Mouse (Mus musculus): ENCODE measurements at regions not wholly inside any gene's neighbourhood (a gene's known extent, or its start where the extent isn't known, plus 50 kb on each side); places are given as distances from the start of the nearest gene placed in this dataset.

DNA sequence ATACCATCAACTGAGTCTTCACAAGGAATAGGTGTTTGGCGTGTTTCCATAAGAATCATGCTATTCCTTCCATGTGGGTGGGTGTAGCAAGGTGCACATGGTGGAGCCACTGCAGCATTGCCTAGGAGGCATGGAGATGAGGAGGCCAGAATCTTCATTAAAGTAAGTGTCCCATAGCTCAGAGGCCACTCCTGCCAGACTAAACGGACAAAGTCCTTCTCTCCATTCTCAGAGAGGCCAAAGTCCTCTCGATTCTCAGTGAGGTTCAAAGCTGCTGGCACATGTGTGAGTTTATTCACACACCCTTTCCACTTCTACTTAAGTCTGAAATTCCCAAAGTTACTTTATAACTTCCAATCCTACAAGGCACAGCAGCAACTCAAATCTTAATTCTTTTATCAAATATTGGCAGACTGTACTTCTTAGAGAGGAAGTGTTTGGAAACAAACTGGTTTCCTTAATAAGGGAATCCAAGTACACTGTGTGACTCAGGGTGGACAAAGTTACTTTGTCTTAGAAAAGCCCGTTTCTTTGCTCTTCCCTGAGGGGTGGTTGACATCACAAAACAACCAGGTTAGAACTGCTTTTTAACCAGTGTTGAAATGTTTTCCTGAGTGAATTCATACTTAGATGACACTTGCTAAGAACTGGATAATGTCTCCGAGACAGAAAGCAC is 69.2 kb upstream of the Thbs1 start:
- no peak for DNase-seq (ENCODE audit: low read depth, low spot score)
- H3K27ac ChIP-seq (ENCODE audit: insufficient read depth, low read depth, low read length, poor library complexity, severe bottlenecking), result no peak overlapping the region
- no peaks in the 10 kb centered on the region for H3K9me3 ChIP-seq (ENCODE audit: control insufficient read depth, insufficient read depth, low read depth, low read length)
- no peaks in the 10 kb centered on the region for H3K4me1 ChIP-seq (ENCODE audit: control insufficient read depth in 2 of 2, insufficient read depth in 2 of 2, low read length in 2 of 2, poor library complexity in 1 of 2)
- TF ChIP-seq ZC3H11A (IDR thresholded peaks at IDR 0.05; ENCODE audit: borderline replicate concordance, low read depth, low read length), result no peak
- TF ChIP-seq MAFK (IDR thresholded peaks at IDR 0.05; ENCODE audit: insufficient read depth, low read depth, low read length), result no peak
- no peak for TF ChIP-seq ZNF384 (IDR thresholded peaks at IDR 0.05; ENCODE audit: low read depth, low read length)
- no peak for TF ChIP-seq CHD2 (IDR thresholded peaks at IDR 0.05; ENCODE audit: low read depth, low read length)
- no peak for TF ChIP-seq HCFC1 (IDR thresholded peaks at IDR 0.05; ENCODE audit: borderline replicate concordance, insufficient read depth, low read length)
- no peak overlapping the region for H3K4me3 ChIP-seq (ENCODE audit: insufficient read depth in 1 of 2, low read depth in 1 of 2, low read length in 2 of 2, poor library complexity in 1 of 2, severe bottlenecking in 1 of 2)
- no peak overlapping the region for H3K9ac ChIP-seq (ENCODE audit: insufficient read depth, low read depth, low read length, poor library complexity, severe bottlenecking)
- in situ Hi-C loops (cut with MboI; ENCODE audit: low sequenced_read_pairs in 2 of 2, unreplicated experiment in 2 of 2), result no loop called here
- H3K36me3 ChIP-seq (ENCODE audit: control insufficient read depth, insufficient read depth, low read length, poor library complexity, severe bottlenecking), result no peaks in the 10 kb centered on the region

DNA sequence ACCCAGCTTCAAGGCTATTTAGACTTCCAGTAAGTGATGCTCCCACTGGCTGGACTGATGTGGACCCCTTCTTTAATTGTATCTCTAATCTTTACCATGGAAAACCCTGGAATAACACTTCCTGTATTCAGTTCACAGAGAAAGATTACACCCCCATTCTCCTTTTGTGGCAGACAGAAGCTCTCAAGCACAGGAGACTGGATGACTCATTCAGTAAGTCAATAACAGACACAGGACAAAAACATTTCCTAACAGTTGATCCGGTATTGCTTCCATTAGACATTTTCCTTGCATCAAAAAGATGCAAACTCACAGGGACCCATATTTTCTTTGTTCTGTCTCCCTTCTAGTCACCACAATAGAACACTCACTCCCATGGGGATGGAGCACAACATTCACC is 67.0 kb upstream of the Thbs1 start:
- no peak for TF ChIP-seq MAFK (IDR thresholded peaks at IDR 0.05; ENCODE audit: insufficient read depth, low read depth, low read length)
- TF ChIP-seq HCFC1 (IDR thresholded peaks at IDR 0.05; ENCODE audit: borderline replicate concordance, insufficient read depth, low read length), result no peak
- TF ChIP-seq ZC3H11A (IDR thresholded peaks at IDR 0.05; ENCODE audit: borderline replicate concordance, low read depth, low read length), result no peak
- TF ChIP-seq CHD2 (IDR thresholded peaks at IDR 0.05; ENCODE audit: low read depth, low read length), result no peak
- no peak for TF ChIP-seq ZNF384 (IDR thresholded peaks at IDR 0.05; ENCODE audit: low read depth, low read length)
- H3K4me3 ChIP-seq (ENCODE audit: insufficient read depth in 1 of 2, low read depth in 1 of 2, low read length in 2 of 2, poor library complexity in 1 of 2, severe bottlenecking in 1 of 2), result no peak overlapping the region
- H3K27ac ChIP-seq (ENCODE audit: insufficient read depth, low read depth, low read length, poor library complexity, severe bottlenecking), result no peak overlapping the region
- no peaks in the 10 kb centered on the region for H3K4me1 ChIP-seq (ENCODE audit: control insufficient read depth in 2 of 2, insufficient read depth in 2 of 2, low read length in 2 of 2, poor library complexity in 1 of 2)
- H3K9ac ChIP-seq (ENCODE audit: insufficient read depth, low read depth, low read length, poor library complexity, severe bottlenecking), result no peak overlapping the region
- H3K36me3 ChIP-seq (ENCODE audit: control insufficient read depth, insufficient read depth, low read length, poor library complexity, severe bottlenecking), result no peaks in the 10 kb centered on the region
- DNase-seq (ENCODE audit: low read depth, low spot score), result no peak
- no peaks in the 10 kb centered on the region for H3K9me3 ChIP-seq (ENCODE audit: control insufficient read depth, insufficient read depth, low read depth, low read length)
- in situ Hi-C loops (cut with MboI; ENCODE audit: low sequenced_read_pairs in 2 of 2, unreplicated experiment in 2 of 2), result no loop called here

DNA sequence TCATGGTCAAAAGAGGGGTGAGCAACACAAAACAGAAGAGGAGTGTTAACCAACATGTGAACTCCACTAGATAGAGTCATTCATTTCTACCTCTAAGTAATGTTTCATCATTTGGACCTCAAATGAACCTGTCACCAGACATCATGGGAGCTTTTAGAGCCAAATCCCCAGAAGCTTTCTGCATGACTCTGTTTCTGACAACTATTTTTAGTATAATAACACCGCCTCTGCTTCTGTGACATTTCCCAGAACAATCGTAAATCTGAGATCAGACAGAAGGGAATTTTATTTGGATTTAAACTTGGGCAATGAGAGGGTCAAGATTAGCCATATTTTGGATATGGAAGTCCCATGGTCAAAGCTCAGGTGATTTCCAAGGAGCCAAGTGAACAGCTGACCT is 61.4 kb upstream of the Thbs1 start:
- TF ChIP-seq CHD2 (IDR thresholded peaks at IDR 0.05; ENCODE audit: low read depth, low read length) (no peak), ZNF384 (IDR thresholded peaks at IDR 0.05; ENCODE audit: low read depth, low read length) (no peak), ZC3H11A (IDR thresholded peaks at IDR 0.05; ENCODE audit: borderline replicate concordance, low read depth, low read length) (no peak), HCFC1 (IDR thresholded peaks at IDR 0.05; ENCODE audit: borderline replicate concordance, insufficient read depth, low read length) (no peak), MAFK (IDR thresholded peaks at IDR 0.05; ENCODE audit: insufficient read depth, low read depth, low read length) (no peak)
- H3K36me3 ChIP-seq (ENCODE audit: control insufficient read depth, insufficient read depth, low read length, poor library complexity, severe bottlenecking), result no peaks in the 10 kb centered on the region
- no peak overlapping the region for H3K9ac ChIP-seq (ENCODE audit: insufficient read depth, low read depth, low read length, poor library complexity, severe bottlenecking)
- no peak for DNase-seq (ENCODE audit: low read depth, low spot score)
- in situ Hi-C loops (cut with MboI; ENCODE audit: low sequenced_read_pairs in 2 of 2, unreplicated experiment in 2 of 2), result no loop called here
- no peaks in the 10 kb centered on the region for H3K9me3 ChIP-seq (ENCODE audit: control insufficient read depth, insufficient read depth, low read depth, low read length)
- no peak overlapping the region for H3K27ac ChIP-seq (ENCODE audit: insufficient read depth, low read depth, low read length, poor library complexity, severe bottlenecking)
- H3K4me3 ChIP-seq (ENCODE audit: insufficient read depth in 1 of 2, low read depth in 1 of 2, low read length in 2 of 2, poor library complexity in 1 of 2, severe bottlenecking in 1 of 2), result no peak overlapping the region
- no peaks in the 10 kb centered on the region for H3K4me1 ChIP-seq (ENCODE audit: control insufficient read depth in 2 of 2, insufficient read depth in 2 of 2, low read length in 2 of 2, poor library complexity in 1 of 2)

DNA sequence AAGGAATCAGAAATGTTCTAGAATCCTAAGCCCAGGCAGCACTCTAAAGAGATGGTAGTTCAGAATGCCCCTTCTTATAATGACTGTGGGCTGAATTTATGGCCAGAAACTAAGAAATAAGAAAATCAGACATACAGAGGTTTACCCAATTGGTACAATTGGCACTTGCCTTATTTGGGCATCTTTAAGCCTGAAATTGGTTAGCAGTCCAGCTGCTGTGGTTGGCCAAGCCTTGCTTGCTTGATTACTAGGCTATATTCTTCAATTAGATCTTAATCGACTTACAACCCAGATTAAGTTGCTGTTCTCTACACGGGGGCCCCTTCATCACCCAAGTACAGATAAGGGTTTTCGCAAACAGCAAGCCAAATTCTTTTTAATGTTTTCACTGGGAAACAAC is 60.1 kb upstream of the Thbs1 start:
- no peaks in the 10 kb centered on the region for H3K4me1 ChIP-seq (ENCODE audit: control insufficient read depth in 2 of 2, insufficient read depth in 2 of 2, low read length in 2 of 2, poor library complexity in 1 of 2)
- H3K9me3 ChIP-seq (ENCODE audit: control insufficient read depth, insufficient read depth, low read depth, low read length), result no peaks in the 10 kb centered on the region
- in situ Hi-C loops (cut with MboI; ENCODE audit: low sequenced_read_pairs in 2 of 2, unreplicated experiment in 2 of 2), result no loop called here
- no peaks in the 10 kb centered on the region for H3K36me3 ChIP-seq (ENCODE audit: control insufficient read depth, insufficient read depth, low read length, poor library complexity, severe bottlenecking)
- H3K27ac ChIP-seq (ENCODE audit: insufficient read depth, low read depth, low read length, poor library complexity, severe bottlenecking), result no peak overlapping the region
- no peak overlapping the region for H3K9ac ChIP-seq (ENCODE audit: insufficient read depth, low read depth, low read length, poor library complexity, severe bottlenecking)
- no peak for DNase-seq (ENCODE audit: low read depth, low spot score)
- no peak overlapping the region for H3K4me3 ChIP-seq (ENCODE audit: insufficient read depth in 1 of 2, low read depth in 1 of 2, low read length in 2 of 2, poor library complexity in 1 of 2, severe bottlenecking in 1 of 2)
- no peak for TF ChIP-seq HCFC1 (IDR thresholded peaks at IDR 0.05; ENCODE audit: borderline replicate concordance, insufficient read depth, low read length)
- no peak for TF ChIP-seq ZC3H11A (IDR thresholded peaks at IDR 0.05; ENCODE audit: borderline replicate concordance, low read depth, low read length)
- TF ChIP-seq CHD2 (IDR thresholded peaks at IDR 0.05; ENCODE audit: low read depth, low read length), result no peak
- TF ChIP-seq ZNF384 (IDR thresholded peaks at IDR 0.05; ENCODE audit: low read depth, low read length), result no peak
- no peak for TF ChIP-seq MAFK (IDR thresholded peaks at IDR 0.05; ENCODE audit: insufficient read depth, low read depth, low read length)
